Mouse (Mus musculus): ENCODE results near the gene Zfc3h1.

Gene Zfc3h1

GRCm38 (mm10) chr10:115383644-115384220 lies 1.0 kb upstream of the Zfc3h1 start:
- peak; percentile 12 for DNase-seq (ENCODE audit: low read depth, low spot score)

- DNase-seq (ENCODE audit: low read depth, low spot score): no peak
These were observed 551 bp downstream of the Zfc3h1 start for GRCm38 (mm10) chr10:115385018-115386002.

- no peak for DNase-seq (ENCODE audit: low read depth, low spot score)
These were observed 3.1 kb downstream of the Zfc3h1 start for GRCm38 (mm10) chr10:115387891-115388290.

GRCm38 (mm10) chr10:115391076-115391475 lies 6.3 kb downstream of the Zfc3h1 start:
- DNase-seq (ENCODE audit: low read depth, low spot score): no peak

- DNase-seq (ENCODE audit: low read depth, low spot score): no peak
These were observed 7.1 kb downstream of the Zfc3h1 start for GRCm38 (mm10) chr10:115391896-115392295.

GRCm38 (mm10) chr10:115406393-115406792 lies 21.6 kb downstream of the Zfc3h1 start:
- DNase-seq (ENCODE audit: low read depth, low spot score): peak; percentile 52

- DNase-seq (ENCODE audit: low read depth, low spot score): no peak
These were observed 28.7 kb downstream of the Zfc3h1 start for GRCm38 (mm10) chr10:115413496-115413895.

GRCm38 (mm10) chr10:115414056-115414455 lies 29.3 kb downstream of the Zfc3h1 start:
- DNase-seq (ENCODE audit: low read depth, low spot score): no peak

- no peak for DNase-seq (ENCODE audit: low read depth, low spot score)
These were observed 37.2 kb downstream of the Zfc3h1 start for GRCm38 (mm10) chr10:115421976-115422375.

- DNase-seq (ENCODE audit: low read depth, low spot score): no peak
These were observed 40.6 kb downstream of the Zfc3h1 start for GRCm38 (mm10) chr10:115425351-115425750.

GRCm38 (mm10) chr10:115437286-115437685 lies 52.5 kb downstream of the Zfc3h1 start:
- DNase-seq (ENCODE audit: low read depth, low spot score): no peak

GRCm38 (mm10) chr10:115448614-115449013 lies 63.9 kb downstream of the Zfc3h1 start:
- no peak for DNase-seq (ENCODE audit: low read depth, low spot score)

GRCm38 (mm10) chr10:115457368-115458021 lies 72.7 kb downstream of the Zfc3h1 start:
- DNase-seq (ENCODE audit: low read depth, low spot score): no peak

GRCm38 (mm10) chr10:115462646-115463045 lies 77.9 kb downstream of the Zfc3h1 start:
- no peak for DNase-seq (ENCODE audit: low read depth, low spot score)

GRCm38 (mm10) chr10:115465072-115465471 lies 80.3 kb downstream of the Zfc3h1 start:
- no peak for DNase-seq (ENCODE audit: low read depth, low spot score)

GRCm38 (mm10) chr10:115465778-115466177 lies 81.0 kb downstream of the Zfc3h1 start:
- DNase-seq (ENCODE audit: low read depth, low spot score): no peak

GRCm38 (mm10) chr10:115467985-115468384 lies 83.2 kb downstream of the Zfc3h1 start:
- DNase-seq (ENCODE audit: low read depth, low spot score): no peak

GRCm38 (mm10) chr10:115468632-115469031 lies 83.9 kb downstream of the Zfc3h1 start:
- DNase-seq (ENCODE audit: low read depth, low spot score): no peak

GRCm38 (mm10) chr10:115469040-115469439 lies 84.3 kb downstream of the Zfc3h1 start:
- no peak for DNase-seq (ENCODE audit: low read depth, low spot score)

- DNase-seq (ENCODE audit: low read depth, low spot score): no peak
These were observed 86.0 kb downstream of the Zfc3h1 start for GRCm38 (mm10) chr10:115470621-115471334.

- DNase-seq (ENCODE audit: low read depth, low spot score): no peak
These were observed 88.6 kb downstream of the Zfc3h1 start for GRCm38 (mm10) chr10:115473213-115473961.

Data from telencephalon, adult 2 months (tissue).